Mouse (Mus musculus): Measurements from ENCODE around the gene BC067074.
A peak's percentile ranks its signal among the peaks of the same experiment; 100 is the strongest.
"Not testable (repeated sequence)": the region's sequence is repeated elsewhere in the genome, so short reads cannot be mapped to it uniquely, and the experiment has no call there.

The BC067074 gene

DNA sequence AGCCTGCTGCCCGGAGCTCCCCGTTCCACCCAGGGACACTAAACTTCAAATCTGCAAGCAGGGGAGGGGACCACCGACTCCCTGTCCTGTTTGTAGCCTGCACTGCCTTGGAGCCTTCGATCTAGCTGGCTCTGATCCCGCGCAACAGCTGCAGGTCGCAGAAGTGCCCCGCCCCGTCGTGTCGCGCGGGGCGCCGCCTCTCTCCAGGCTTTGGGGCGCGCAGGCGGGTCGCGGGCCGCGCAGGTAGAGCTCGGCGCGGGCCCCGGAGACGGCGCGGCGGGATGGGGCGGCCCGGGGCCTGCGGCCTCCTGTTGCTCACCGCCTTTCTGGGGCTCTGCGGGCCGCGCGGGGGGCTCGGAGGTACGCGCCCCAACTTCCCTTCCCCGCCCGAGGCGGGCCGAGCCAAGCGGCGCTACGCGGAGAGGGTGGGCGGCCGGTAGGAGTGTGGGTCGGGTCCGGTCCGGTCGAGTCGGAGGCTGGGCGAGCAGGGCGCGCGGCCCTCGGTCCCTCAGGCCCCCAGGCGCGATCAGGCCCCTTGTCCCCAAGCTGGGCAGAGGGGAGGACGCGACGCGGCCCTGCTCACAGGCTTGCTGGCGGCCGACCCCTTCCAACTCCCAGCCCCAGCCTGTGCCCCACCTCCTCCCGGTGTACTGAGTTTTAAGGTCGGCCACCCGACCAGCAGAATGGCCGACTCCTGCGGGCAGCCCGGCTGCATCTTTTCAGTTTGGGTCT lies at the start of gene BC067074:
Gene BC067074, plus strand, starts transcription at position 185 of the 732 bp plus-strand sequence.
- DNase-seq (ENCODE audit: low read depth, low spot score) = no peak

DNA sequence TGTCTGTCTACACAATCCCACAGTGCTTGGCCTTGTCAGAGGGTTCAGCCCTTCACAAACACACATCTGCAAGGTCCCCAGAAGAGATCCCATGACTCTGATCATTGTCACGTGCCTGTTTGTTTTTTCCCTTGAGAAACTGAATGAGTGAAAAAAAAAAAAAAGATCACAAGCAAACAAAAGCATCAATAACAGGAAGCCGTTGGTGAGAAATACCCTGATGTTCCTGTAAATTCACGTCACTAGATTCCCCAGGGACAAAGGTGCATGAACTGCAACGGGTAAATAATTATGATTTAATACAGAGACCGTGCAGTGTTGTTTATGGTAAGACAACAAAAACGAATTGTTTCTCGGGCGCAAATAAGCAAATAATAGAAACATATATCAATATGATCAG lies 47.9 kb upstream of the BC067074 start:
- no peak for DNase-seq (ENCODE audit: low read depth, low spot score)

DNA sequence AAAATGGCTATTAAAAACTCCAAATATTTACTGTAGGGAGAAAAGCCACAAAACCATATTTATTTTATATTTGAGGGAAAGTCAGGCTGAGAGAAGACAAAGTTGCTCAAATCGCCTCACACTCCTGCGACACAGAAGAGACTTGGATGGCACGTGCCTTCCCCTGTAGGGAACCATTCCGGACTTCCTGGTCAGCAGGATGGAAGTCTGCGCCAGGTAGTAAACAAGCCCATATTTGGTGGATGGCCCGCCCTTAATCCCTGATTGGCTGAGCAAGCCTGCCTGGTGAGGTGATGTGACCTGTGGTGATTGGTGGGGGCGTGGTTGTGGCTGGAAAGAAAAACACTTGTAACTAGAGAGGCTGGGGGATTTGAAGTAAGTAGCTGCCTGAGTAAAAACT lies 40.4 kb upstream of the BC067074 start:
- not testable (repeated sequence) for DNase-seq (ENCODE audit: low read depth, low spot score)

DNA sequence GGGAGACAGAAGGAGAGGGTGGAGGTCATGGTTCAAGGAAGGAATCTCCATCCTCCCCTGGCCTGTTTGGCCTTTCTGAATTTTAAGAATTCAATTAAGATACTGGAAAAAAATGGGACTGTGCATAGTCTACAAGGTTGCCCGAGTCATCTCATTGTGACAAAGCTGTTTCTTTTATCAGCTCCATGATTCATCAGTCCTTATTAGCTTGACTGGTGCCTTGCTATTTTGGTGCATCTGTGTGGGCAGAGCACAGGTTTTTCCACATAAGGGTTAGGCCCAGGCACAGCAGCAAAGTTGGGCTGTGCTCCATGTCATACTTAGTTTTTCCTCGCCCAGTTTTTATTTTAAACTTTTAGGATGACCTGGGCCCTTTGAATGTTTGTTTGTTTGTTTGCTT lies 36.2 kb upstream of the BC067074 start:
- no peak for DNase-seq (ENCODE audit: low read depth, low spot score)

DNA sequence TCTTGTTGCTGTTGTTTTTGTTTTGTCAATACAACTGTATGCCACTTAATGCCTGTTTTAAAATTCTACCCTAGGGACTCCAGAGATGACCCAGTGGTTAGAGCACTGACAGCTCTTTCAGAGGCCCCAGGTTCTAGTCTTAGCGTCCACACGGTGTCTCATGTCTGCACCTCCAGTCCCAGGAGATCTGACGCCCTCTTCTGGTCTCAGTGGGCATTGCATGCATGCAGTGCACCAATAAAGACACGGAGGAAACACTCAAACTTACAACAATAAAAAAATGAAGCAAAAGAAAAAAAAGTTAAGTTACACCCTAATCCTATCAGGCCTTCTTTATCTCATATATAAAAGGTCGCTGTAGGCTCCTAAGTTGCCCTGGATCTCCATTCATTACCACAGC lies 35.8 kb upstream of the BC067074 start:
- no peak for DNase-seq (ENCODE audit: low read depth, low spot score)

DNA sequence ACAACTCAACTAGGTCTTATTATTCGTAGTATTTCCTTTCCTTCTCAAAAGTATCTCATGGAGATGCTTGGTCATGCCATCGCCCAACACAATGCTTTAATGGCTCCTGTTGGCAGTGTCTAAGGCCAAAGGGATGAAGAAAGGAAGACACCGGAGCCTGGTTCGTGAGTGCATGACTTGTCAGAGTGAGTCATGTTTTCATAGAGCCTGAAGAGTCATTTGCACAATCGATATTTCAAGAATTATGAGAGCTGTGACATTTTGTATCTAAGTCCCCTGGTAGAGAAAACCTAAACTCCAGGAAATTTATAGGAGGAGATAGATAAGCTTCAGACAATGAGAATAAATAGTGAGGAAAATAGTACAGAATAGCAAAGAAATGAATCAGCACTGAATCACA lies 33.7 kb upstream of the BC067074 start:
- DNase-seq (ENCODE audit: low read depth, low spot score) = no peak

DNA sequence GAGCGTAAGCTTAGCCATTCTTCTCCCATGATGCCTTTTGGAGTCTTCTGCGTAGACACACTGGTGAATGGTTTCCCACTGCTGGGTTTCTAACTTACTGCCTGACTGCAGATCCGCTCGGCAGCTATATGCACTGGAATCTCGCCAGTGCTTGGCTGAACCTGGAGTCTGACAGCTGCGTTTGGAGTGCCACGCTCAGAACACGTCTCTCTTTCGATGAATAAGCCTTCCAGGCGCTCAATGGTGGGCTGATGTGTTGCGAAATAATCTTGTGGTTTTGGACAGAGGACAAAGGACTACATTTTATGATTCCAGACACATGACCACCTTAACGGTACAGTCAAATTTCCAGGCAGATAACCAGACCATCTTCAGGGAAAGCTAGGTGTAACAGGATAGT lies 30.1 kb upstream of the BC067074 start:
- DNase-seq (ENCODE audit: low read depth, low spot score) = no peak

DNA sequence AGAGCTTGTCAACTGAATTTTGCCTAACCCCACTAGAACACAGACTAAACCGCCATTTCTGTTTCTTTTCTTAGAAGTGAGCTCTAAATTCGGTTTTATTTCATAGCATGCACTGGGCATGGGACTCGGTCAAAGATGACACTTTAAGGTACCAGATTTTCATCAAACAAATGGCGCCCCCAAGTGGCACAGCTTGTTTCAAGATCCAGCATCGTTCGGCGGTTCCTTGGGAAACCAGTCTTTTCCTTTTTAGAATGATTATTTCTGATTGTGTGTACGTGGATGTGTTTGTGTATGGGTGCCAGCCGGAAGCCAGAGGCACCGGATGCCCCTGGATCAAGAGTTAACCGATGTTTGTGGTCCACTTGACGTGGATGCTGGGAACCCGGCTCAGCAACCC lies 27.7 kb upstream of the BC067074 start:
- no peak for DNase-seq (ENCODE audit: low read depth, low spot score)

DNA sequence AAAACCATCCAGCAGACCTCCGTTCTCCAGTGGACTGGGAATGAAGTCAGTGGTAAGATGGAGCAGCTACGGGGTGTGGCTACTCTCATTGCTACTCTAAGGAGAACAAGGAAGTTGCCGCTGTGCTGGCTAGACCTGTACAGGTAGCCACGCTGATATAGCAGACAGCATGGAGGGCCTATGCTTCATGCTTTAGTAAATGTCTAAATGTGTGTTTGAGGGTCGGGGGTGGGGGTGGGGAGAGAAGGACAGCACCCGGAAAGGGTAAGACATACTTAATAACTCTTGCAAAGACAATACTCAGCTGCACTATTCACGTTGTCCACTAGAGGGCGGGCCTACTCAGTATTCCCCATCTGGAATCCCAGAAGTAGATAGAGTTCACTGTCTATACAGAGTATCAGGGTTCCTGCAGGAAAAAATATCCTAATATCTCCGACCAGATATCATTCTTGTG lies 26.4 kb upstream of the BC067074 start:
- DNase-seq (ENCODE audit: low read depth, low spot score) = peak; percentile 56

DNA sequence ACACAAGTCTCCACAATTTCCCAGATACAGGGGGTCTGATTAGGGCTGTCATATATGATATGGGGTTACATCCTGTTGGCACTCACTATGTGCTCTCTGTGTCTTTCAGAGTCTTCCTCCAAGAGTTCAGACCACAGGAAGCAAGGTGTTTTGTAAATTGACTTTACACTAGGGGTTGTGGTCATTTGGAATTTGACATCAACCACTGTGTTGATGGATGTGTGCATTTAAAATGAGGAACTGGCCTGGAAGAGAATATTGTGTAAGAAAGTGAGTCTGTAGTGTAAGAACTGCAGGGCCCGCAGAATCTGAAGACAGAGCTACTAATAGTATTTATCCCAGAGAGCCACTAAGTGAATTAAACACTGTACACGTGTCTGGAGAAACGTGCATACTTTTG lies 25.8 kb upstream of the BC067074 start:
- DNase-seq (ENCODE audit: low read depth, low spot score) = no peak

DNA sequence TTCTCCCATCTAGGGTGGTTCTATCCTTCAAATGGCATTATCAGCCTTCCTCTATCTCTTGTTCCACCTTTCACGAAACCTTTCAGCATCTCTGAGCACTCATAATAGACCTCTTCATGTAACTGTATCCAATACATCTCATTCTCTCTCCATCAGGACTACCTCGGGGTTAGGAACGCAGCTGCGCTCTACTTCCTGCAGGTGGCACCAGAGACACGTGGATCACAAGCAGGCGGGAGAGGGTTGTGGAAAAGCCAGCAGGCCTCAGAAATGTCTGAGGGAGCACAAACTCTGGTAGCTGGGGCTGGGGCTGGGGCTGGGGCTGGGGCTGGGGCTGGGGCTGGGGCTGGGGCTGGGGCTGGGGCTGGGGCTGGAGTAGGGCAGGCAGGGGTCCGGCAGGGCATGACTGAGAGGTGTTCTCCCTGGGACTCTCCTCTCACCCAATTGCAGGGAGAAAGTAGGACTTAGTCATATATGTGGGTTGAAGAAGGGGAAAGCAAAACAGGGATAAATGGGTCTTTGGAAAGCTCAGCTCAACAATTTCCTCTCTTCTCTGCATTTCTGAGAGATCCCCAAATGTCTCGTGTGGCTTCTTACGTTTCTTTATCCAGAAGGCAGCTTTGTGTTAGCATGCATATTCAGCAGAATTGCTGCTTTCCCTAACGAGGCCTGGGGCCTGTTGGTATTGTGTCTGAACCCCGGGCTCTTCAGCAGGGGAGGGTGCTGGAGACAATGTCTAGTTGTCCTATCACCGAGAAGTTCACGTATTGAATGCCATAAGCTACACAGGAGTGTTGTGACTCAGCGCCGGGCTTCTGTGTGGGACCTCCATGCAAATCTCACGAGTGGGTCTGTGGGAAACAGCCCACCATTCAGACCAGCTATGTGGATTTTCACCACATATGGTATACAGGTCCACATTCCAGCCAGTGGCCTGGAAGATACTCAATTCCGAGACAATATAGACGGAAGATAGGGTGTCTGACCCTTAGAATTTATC lies 22.9 kb upstream of the BC067074 start:
- peak; percentile 70 for DNase-seq (ENCODE audit: low read depth, low spot score)

DNA sequence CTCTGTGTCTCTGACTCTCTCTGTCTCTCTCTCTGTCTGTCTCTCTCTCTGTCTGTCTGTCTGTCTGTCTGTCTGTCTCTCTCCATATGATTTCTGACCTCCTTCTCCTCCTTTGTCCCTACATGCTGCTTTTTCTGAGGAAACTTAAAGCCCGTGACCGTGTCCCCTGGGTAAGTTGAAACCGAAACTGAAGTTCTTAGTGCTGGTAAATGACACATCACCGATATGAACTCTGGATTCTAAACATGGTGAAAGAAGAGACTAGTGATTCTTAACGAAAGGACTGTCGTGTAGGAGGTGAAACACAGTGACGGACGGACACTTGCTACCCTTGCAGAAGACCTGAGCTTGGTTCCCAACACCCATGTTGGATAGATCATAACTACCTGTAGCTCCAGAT lies 21.8 kb upstream of the BC067074 start:
- no peak for DNase-seq (ENCODE audit: low read depth, low spot score)

DNA sequence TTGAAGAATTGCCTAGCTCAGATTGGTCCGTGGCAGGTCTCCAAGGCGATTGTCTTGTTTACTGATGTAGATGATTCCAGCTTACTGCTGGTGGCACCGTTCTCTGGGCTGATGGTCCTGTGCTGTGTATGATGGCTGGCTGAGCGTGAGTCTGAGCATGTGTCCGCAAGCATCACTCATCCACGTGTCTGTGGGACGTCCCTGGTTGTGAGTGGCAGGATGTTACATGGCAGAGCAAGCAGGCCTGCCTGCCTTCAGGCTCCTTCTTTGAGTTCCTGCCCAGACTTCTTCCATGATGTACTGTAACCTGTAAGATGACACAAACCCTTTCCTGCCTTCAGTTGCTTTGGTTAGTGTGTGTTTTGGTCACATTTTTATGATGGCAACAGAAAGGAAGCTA lies 5.8 kb upstream of the BC067074 start:
- no peak for DNase-seq (ENCODE audit: low read depth, low spot score)

DNA sequence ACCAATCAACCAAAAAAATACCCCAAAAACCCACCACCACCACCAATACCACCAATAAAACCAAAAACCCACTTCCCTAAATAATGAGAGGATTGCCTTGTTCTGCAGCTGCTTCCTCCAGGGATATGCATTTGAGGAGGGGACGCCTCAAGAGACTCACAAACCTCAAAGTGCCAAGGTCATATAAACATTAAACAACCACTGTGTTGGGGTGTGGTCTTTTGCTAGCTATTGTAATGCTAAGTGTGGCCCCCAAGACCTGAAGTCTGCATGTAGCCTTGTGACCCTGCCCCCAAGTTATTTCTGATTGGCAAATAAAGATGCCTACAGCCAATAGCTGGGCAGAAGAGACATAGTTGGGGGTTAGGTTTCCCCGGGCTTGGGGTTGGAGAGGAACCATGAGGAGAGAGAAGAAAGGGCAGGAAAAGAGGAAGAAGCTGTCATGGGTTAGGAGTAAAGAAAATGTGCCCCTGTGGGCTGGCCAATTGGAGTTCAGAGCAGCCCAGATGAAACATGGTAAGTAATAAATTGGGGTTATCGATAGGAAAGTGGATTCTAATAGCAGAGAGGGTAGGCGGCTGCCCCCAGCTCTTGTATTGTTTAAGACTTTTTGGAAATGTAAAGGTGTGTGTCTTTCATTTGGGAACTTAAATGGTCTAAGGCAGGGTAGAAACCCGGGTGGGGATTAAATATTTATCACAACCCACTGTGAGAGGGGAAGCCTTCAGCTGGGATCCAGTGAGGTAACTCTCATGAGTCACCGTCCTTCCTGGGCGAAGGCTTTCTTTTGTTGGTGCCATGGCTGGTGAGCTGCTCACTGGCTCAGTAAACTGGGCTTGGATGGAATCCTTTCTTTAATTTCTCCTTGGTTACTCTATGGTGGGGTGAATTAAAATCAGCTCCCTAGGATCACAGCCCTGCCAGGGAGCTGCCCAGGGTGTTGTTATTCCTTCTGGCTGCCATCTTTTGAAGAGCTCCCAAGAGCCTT lies 4.5 kb upstream of the BC067074 start:
- DNase-seq (ENCODE audit: low read depth, low spot score) = no peak

DNA sequence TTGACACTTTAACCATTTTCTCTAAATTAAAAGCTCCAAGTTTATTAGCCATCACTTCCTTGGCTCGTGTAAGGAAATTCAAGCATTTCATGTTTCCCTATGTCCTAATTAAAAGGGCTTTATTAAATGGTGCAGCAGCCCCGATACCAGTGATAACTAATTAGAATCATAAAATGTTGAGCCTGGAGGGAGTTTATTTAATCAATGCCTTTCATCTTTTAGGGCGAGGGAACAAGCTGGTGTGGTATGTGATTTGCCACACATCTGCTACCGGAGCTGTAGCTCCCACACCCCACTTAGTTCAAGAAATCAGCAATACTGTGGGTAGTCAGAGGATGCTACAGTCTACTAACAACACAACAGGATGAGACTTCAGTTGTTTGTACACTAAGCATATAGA lies 3.2 kb upstream of the BC067074 start:
- no peak for DNase-seq (ENCODE audit: low read depth, low spot score)

DNA sequence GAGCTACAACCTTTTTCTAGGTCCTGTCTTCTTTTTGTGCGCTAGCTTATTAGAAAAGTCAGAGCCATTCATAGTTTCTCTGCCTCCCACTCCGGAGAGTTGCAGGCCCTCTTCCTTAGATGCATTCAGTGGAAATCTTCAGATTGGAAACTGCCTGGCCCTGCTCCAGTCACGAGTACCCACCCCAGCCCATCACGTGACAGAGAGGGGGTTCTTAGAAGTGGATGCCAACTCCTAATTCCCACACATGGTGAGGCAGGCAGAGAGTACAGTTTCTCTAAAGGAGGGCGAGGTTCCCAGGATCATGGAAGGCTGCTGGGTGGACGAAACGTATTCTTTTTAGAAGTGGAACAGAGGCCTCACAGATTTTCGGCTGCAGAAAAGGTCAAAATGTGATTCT lies 958 bp upstream of the BC067074 start:
- no peak for DNase-seq (ENCODE audit: low read depth, low spot score)

DNA sequence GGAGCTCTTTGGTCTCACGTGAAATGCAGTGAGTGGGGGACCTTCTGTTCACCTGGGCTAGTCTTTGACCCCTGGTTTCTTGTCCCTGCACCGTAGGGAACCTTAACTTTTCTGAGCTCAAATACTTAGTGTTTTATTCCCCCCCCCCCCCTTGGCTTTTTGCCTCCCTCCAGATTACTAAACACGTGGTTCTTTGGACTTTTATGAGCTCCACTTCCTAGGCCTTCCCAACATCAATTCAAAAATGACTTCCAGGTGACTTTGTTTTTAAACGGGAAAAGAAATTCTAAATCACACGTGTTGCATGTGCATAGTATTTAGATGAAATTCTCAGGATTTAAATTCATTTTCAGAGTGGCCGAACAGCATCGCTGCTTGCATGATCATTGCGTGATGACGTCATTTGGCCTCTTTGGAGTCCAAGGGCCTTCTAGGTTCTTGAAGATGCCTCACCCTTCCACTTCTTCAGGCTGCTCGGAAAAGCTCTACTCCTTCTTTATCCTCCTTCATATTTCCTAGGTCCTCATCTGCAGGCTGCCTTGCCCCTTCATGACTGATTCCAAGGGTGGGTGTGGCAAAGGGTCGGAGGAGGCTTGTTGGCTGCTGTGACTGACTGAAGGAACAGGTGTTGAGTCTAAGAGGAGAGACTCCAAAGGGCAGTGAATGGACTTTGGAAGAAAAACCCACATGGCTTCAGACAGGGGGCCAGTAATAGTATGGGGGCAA lies 911 bp downstream of the BC067074 start:
- no peak for DNase-seq (ENCODE audit: low read depth, low spot score)

DNA sequence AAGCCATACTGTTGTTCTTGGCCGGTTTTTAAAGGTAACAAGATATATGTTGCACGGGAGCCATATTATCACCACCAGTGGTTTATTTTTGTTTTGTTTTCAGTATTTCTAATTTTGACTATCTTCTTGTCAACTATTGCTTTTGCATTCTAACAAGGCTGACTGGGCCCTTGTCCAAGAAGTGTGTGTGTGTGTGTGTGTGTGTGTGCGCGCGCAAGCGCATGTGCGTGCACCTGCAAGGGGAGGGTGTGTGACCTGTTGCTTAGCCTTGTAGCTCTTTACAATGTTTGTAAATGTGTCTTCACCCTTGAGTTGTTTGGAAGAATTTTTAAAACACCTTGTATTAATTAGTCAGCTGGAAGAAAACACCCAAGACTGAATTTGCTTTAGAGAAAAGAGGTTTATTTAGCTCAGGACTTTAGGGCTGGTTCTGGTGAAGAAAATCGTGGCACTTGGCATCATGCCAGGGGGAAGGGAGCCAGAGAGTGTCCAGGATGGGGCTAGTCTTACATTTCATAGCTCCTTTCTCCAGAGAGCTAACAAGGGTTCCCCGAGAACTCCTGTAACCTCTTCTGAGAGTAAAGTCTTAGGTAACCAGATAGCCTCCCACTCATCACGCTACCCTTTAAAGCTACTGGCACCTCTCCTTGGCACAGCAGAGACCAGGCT lies 3.0 kb downstream of the BC067074 start:
- no peak for DNase-seq (ENCODE audit: low read depth, low spot score)

DNA sequence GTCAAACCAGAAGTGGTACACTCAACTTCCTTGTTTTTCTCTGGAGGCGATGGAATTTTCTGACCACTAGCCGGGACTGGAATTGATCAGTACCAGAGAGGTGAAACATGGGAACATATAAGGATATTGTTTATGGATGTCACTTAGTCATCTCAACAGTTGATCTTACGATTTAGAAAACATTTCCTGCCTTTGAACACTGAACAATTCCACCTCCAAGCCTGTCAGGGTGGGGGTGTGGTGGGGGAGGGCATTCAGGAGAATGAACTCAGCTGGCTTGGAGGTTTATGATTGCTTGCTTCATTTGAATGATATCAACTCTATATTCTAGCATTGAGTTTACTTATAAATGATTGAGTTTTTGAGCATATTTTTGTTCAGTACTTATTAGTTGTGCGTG lies 13.6 kb downstream of the BC067074 start:
- no peak for DNase-seq (ENCODE audit: low read depth, low spot score)

DNA sequence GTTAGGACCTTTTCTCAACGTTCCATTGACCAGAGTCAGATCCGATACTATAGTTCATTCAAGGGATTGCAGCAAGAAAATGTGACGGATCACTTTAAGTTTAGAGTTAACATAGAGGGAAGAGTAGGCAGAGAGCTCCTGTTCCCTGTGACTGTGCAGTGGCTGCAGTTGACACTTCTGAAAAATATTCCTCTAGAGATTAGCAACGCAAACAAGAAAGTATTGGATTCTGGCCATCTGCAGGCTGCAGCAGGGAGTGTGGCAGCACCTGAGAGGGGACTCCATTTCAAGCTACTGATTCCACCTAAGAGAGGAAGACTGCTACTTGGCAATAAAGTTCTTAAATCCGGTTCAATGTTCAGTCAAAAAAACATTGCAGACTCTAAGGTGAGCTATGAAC lies 26.6 kb downstream of the BC067074 start:
- DNase-seq (ENCODE audit: low read depth, low spot score) = no peak
